Mouse (Mus musculus) bone marrow macrophage, adult 2 months (primary cell): ENCODE data around the gene Rbp3.

ENCODE experiments used
- CTCF ChIP-seq: IDR thresholded peaks from 2 replicates; pipeline ENCODE4 v1.5.1; 2012; ENCODE audit warnings: low read depth, mild to moderate bottlenecking, low read length, moderate library complexity
- POLR2A ChIP-seq: IDR thresholded peaks from 2 replicates; pipeline ENCODE4 v1.6.1; 2012; ENCODE audit warnings: mild to moderate bottlenecking, low read depth, low read length, borderline replicate concordance

GRCm38 (mm10) chr14:33965675-33966074, 11.9 kb downstream of the Rbp3 start:
- TF ChIP-seq CTCF (peak; percentile 45; the same call in 1 of the 2 replicates), POLR2A (no peak)
